Mouse (Mus musculus) right cerebral cortex, postnatal 10 days (tissue): ENCODE results near the gene Nedd1.

Experiments
- DNase-seq, 2 experiments: peaks; one replicate each; pipeline ENCODE4 v3.0.0; 2021; ENCODE audit warnings: low spot score in 2 of 2

Gene Nedd1

DNA sequence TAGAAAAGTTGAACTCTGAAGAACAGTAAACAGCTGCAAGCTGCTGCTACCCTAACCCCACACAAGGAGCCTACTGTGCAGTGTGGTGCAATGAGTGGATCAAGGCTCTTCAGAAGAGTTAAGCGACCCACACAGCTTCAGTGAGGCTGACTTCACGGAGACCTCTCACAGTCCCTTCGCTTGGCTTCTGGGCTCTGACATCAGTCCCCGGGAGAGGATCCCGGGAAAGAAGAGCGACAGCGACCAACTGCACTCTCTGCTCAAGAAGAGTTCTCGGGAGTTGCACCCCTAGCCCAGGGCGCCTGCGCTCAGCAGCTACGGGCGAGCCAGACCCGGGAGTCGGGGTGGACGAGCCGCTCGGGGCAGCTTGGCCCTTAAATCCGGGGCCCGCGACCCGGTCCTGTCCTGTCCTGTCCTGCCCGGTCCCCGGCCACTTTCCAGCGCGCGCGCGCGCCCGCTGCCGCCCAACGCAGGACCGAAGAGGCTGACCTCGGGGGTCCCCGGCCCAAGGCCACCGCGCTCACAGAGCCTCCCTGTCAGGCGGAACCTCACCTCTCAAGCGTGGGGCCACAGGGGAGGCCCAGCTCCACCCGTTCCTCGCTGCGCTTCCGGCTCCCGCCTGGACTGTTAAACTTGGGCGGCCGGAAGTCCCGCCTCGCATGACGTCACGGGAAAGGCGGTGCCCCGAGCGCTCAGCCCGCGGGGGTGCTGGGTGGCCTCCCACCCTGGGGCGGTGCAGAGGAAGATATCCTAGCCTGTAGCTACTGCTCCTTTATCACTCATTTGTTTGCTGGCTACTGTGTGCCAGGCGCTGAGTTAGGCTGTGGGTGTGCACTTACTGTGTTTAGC lies at the start of gene Nedd1:
Gene Nedd1, minus strand, starts transcription at position 650 of the 849 bp plus-strand sequence.
- peak; percentile 92 to 94 for DNase-seq

DNA sequence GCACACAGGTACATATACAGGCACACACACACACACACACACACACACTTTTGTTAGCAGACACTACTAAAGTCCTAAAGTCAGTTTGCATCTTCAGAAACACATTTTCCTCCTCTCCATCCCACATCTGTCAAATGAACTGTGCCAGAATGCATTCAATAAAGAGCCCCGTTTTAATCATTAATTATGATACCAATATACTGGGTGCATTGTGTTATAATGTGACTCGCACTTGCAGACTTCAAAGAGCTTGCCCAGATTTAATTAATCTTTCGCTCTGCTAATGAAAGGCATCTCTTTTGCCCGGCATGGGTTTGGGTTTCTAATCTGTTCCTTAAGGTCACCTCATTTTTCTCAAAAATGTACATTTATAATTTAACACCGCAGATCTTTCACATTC lies 32.1 kb upstream of the Nedd1 start:
- DNase-seq, result no peak

DNA sequence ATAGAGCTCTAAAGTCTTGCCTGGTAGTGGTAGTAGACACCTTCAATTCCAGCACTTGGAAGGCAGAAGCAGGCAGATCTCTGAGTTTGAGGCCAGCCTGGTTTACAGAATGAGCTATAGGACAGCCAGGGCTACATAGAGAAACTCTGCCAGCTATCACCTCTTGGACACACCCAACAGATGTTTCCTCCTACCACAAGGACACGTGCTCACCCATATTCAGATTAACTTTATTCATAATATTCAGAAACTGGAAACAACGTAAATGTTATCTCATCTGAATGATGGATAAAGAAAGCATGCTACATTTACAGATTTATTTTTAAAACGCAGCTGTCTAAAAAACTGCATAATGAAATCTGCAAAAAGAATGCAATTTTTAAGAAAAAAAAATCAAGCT lies 8.1 kb upstream of the Nedd1 start:
- no peak for DNase-seq

DNA sequence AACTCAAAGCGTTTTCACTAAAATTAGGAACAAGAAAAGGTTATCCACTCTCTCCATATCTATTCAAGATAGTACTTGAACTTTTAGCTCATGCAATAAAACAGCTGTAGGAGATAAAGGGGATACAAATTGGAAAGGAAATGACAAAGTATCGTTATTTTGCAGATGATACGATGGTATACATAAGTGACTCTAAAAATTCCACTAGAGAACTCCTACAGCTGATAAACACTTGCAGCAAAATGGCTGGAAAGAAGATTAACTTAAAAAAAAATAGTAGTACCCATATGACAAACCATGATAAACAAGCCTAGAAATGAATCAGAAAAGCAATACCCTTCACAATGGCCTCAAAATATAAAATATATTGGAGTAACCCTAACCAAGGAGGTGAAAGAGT lies 6.5 kb upstream of the Nedd1 start:
- DNase-seq, result no peak

DNA sequence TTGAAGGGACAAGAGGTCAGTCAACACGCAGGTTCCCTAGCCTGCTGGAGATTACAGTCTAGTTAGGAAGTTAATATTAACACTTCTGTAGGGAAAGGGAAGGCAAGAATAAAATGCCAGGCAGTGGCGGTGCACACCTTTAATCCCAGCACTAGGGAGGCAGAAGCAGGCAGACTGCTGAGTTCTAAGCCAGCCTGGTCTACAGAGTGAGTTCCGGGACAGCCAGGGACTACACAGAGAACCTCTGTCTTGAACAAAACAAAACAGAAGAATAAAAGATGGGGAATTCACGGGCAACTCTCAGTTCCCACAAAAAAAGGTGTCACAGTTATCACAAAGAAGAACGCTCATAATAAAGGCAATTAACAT lies 384 bp upstream of the Nedd1 start:
- DNase-seq, result no peak

DNA sequence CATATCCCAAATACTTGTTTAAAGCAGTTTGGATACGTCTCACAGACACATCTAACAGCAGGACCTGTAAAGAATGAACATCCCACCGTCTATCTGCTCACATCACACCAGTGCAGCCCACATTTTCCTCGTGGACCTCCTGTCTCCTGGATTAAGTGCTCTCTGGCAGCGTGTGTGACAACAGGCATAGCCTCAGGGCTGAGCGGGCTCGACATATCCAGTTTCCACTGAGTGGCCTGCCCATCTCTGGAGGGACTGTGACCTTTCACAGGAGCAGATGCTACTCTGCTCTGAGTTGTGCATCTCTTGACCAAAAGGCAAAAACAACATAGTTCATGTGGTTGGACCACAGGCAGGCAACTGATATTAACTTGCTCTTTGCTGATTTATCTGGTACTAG lies 23.2 kb downstream of the Nedd1 start:
- DNase-seq, result no peak

DNA sequence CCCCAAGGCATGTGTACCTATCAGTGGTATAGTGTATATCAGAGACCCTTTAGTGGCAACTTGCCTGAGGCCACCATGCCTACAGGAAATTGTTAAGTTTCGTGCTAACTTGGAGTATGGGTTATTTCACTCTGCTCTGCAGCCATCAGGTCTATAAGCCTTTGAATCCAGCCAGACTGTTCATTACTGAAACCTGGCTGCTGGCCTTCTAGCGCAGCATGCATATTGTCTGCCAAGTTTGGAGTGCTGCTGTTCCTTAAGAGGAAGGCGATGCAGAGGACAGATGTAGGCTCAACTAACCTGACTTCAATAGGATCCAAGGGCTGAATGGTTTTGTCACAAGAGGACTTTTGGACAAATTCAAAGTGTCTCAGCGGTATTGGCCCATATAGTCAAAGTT lies 47.2 kb downstream of the Nedd1 start:
- DNase-seq, result no peak

DNA sequence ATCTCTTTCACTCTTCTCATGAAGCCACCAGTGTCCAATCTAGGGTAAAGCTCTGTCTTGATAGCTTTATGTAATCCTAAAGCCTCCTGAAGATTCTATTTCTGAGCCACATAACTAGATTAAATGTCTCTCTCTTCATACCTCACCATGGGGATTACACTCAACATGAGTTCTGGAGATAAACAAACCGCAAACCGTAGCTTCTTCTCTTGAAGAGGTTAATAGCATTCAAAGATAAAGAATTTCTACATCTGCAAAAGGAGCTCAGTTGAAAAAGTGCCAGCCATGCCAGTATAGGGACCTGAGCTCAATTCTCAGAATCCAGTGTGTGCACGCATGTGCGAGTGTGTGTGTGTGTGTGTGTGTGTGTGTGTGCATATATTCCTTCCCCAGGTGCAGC lies 50.3 kb downstream of the Nedd1 start:
- DNase-seq, result no peak

DNA sequence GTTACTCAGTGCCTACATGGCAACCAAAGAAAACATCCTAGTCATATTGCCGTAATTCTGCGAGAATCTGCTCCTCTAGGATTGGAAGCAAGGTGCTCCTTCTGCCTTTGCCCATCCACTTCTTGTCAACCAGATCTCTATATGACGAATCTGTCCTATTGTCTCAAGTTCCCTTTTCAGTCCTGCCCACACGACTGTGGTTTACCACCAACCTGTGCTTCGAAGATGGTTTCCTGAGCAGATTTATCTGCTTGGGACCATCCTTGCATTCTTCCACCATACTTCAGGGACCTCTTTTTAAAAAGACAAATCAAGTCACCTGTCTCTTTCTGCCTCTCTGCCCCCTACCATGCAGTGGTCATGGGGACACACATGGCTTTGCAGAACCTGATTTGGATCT lies 56.9 kb downstream of the Nedd1 start:
- no peak for DNase-seq

DNA sequence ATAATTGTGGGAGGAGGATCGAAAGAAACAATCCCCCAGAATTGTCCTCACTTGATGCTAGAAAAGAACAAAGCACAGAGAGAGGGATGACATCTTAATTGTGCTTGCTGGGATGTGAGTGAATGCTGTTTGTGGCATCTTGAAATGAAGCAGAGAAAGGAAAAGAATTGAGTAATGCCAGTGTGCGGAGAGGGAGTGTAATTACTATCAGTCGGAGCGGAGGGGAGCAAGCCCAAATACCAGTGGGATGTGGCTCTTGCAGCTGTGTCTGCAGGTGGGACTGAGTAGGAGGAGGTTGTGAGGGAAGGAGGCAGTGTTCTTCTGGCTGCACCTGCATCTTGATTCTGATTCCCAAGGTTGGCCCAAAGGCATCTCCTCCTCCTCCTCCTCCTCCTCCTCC lies 69.0 kb downstream of the Nedd1 start:
- peak in 1 of 2 experiments; percentile 24 for DNase-seq

DNA sequence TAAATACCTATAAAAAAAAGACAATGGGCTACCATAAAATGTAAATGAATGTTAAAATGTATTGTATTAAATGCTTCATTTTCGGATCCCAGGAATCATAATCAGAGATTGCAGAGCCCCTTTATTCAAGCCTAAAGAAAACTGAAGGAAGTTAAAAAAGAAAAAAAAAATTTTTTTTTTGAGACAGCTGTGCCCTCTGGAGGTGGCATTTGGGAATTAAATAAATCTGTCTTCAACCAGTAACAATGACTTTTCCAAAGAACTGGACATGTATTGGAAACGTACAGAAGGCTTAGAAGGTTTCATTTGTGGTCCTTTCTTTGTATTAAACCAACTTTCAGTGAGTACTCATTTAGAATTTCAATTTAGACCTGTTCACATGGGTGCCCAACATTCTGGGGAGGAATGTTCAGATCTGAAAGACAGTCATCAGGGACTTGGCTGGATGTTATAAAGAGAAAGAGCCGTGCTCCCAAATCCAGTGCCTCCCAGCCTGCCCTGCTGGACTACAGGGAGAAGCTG lies 69.8 kb downstream of the Nedd1 start:
- DNase-seq, result no peak

DNA sequence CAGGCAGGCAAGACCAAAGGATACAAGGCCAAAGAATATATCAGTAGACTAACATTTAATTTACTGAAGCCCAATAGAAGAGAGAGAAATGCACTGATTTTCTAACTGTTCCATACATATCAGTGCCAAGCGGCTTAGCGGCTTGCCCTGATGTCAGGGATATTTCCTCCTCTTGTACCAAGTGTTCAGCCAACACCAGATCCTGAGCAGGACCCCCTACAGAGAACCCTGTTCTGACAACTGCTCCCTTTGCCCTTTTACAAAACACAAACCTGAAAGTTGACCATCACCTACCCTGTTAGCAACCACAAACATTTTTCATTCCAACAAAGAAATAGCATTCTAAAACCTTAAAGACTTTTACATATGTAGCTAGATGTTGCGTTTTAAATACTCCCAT lies 71.0 kb downstream of the Nedd1 start:
- no peak for DNase-seq

DNA sequence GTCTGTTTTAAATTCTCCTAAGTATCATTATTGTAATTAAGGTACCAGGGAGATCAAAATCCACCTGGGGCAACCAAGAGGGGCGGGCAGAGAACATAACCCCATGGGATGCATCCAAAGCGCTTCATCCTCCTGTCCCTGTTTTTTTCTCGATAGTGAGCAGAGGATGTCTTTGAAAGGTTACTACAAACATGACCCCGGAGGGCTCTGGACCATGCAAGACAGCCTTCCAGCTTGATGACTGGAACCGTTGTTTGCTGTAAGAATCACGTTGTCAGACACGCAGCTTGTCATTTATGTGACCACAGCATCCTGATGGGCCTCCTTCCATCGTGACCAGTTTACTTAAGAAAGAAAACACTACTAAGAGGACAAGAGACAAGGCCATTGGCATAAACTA lies 73.1 kb downstream of the Nedd1 start:
- no peak for DNase-seq

DNA sequence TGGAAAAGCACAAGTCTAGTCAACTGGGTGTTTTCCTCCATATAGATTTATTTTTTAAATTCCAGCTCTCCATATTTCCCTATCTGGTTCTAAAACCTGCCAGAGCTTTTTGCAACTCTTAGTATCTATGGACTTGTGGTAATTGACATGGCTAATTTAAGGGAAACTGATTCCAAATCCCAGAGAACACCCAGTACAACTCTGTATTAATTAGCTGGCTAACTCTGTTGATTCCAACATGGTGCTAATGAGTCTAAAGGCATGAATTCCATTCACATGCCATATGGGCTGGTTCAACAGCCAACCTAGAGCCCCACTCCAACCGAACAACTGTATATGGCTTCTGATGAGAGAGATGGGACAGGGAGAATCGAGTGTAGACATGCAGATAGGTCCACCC lies 74.5 kb downstream of the Nedd1 start:
- DNase-seq, result no peak

DNA sequence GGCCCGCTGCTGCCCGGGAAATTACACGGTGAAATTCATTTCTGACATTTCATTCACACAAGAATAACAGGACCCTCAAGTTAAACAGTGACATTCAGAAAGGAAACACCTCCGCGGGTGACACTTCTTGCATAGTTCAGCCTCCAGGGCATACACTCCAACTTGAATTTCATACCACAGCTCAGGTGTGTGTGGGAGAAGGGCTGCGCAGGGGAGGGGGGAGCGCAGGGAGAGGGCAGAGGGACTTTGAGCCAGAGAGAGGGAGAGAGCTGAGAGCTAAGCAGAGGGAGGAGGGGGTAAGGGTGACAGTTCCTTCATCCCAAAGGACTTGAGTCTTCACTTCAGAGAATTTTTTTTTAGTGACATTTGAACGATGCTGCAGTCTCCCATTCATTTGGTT lies 78.2 kb downstream of the Nedd1 start:
- DNase-seq, result no peak

DNA sequence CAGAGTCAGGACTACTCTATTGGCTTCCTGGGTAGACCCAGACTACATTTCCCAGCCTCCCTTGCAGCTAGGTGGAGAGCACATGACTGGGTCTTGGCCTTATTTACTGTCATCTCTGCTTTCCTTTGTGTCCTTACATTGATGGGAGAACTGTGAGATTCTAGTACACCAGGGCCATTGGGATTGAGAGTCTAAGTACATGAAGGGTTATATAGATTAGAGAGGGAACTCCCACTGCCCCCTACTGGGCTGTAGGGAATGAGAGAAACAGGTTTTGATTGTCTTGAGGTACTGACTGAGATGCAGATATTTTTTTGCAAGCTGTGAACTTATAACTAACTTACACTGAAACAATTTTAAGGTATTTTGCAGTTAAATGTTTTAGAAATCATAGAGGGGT lies 81.2 kb downstream of the Nedd1 start:
- peak in 1 of 2 experiments; percentile 29 for DNase-seq
